Mouse (Mus musculus): ENCODE results near the gene Hmgcll1. TPM values are rescaled to one million over a fixed set of nuclear protein-coding genes. Genes with fewer than 3 reads are reported as not detected.

Hmgcll1 gene
- not detected in 3 replicates for total RNA-seq (2017)

- ATAC-seq (replicated peaks; ENCODE audit: insufficient number of reproducible peaks, low FRiP score, low TSS enrichment, poor library complexity, severe bottlenecking) = no peak
Measured at GRCm38 (mm10) chr9:76014631-76015531, at the start of gene Hmgcll1. Gene Hmgcll1 (plus strand): TSS chr9:76014855.

GRCm38 (mm10) chr9:75980097-75980496, 34.6 kb upstream of the Hmgcll1 start:
- no peak for ATAC-seq (replicated peaks; ENCODE audit: insufficient number of reproducible peaks, low FRiP score, low TSS enrichment, poor library complexity, severe bottlenecking)

DNA sequence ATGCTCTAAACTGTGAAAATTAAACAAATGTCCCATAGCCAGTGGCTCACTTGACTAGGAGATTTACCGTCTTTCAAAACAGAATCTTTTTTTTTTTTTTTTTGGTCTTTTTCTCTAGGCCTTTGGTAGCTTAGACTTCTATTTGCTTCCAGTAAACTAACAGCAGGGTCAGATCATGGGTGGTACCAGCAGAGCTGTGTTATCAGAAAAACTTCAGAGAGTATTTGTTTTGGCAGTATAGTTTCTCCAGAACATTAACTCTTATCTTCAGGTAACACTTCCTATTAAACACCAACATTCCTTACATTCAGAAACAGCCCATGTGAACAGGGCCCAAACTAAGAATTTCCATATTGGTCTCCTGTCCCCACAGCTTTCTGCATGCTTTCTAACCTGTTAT, 33.5 kb upstream of the Hmgcll1 start:
- no peak for ATAC-seq (replicated peaks; ENCODE audit: insufficient number of reproducible peaks, low FRiP score, low TSS enrichment, poor library complexity, severe bottlenecking)

DNA sequence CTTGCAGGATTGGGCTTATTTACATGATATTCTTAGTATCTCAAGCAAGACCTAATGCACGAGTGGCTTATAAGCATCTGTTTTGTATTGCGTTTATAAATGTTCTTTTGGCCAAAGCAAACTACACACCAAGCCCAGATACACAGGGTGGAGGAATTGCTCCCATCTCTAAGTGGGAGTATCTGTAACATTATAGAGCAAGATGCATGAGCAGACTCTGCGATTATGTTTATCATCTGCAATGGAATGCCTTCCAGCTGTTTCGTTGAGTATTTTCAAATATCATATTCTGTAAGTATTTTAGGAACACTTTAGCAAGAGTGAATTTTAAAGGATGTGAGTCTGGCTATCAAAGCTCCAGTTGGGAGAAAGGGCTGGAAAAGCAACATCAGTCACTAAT, 25.2 kb upstream of the Hmgcll1 start:
- ATAC-seq (replicated peaks; ENCODE audit: insufficient number of reproducible peaks, low FRiP score, low TSS enrichment, poor library complexity, severe bottlenecking) = no peak

DNA sequence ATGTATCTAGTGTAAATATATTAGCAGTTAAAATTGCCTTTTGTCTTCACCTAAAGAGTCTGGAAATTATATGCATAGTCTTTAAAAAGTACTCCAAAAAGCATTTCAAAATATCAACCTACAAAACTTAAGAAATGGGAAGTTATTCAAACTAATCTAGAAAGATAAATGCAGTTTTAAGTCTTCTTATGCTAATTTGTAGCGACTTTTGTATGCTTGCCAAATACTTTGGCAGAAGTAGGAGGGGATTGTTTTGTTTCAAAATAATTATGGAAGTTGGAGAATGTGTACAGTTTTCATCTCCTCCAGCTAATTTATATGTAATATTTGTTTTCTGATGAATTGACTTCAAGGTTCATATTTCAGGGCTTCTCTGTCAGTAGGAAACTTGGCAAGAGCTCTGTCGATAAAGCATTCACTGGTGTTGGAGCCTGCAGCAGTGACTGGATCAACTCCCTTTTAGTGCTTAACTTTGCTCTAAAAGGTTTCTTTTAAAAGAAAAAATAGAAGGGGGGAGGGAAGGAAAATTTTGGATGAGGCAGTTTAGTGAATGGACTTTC, 15.8 kb upstream of the Hmgcll1 start:
- no peak for ATAC-seq (replicated peaks; ENCODE audit: insufficient number of reproducible peaks, low FRiP score, low TSS enrichment, poor library complexity, severe bottlenecking)

DNA sequence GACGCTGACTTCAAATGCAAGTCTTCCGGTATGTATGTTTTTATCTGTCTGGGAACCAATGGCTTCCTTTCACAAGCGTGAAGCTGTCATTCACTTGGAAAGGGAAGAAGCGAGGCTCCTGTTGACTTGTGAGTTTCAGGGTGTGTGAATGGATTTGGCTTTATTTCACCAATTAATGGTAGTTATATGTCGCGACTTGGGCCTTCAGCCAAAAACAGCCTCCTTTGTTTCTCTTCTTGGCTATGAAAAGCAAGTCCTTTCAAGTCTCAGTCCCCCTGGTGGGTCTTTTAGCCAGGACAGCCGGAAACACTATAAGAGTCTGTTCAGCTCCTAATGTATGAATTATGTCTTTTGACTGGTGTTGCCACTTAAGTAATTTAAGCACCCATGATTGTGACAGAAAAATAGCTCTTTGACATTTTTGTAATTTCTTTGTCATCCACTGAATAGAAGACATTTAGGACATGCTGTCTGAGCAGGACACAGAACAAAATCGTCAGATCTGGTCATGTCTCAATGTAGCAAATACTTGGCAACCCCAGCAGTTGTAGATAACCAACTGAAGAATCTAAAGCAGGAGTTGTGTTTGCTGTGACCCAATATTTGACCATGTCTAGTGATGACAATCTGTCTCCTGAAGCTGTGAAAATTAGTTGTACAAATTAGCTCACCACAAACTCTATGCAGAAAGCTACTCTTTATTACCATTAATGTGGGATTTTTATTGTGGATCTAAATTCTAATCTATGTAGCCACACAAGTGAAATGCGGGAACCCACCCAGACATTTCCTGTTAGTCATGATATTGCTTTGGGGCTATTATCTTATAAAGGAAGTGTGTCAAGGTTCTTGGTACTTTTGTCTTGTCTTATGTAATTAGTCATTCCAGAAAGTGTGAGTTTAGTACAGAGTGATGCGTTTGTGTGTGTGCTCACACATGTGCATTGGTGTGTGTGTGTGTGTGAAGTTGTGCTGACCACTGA, 13.5 kb upstream of the Hmgcll1 start:
- ATAC-seq (replicated peaks; ENCODE audit: insufficient number of reproducible peaks, low FRiP score, low TSS enrichment, poor library complexity, severe bottlenecking) = no peak

GRCm38 (mm10) chr9:76003066-76003465, 11.6 kb upstream of the Hmgcll1 start:
- ATAC-seq (replicated peaks; ENCODE audit: insufficient number of reproducible peaks, low FRiP score, low TSS enrichment, poor library complexity, severe bottlenecking) = no peak

- ATAC-seq (replicated peaks; ENCODE audit: insufficient number of reproducible peaks, low FRiP score, low TSS enrichment, poor library complexity, severe bottlenecking) = no peak
Measured at GRCm38 (mm10) chr9:76003637-76004036, 11.0 kb upstream of the Hmgcll1 start.

- ATAC-seq (replicated peaks; ENCODE audit: insufficient number of reproducible peaks, low FRiP score, low TSS enrichment, poor library complexity, severe bottlenecking) = no peak
Measured at GRCm38 (mm10) chr9:76007342-76007970, 7.2 kb upstream of the Hmgcll1 start.

- no peak for ATAC-seq (replicated peaks; ENCODE audit: insufficient number of reproducible peaks, low FRiP score, low TSS enrichment, poor library complexity, severe bottlenecking)
Measured at GRCm38 (mm10) chr9:76013789-76014188, 866 bp upstream of the Hmgcll1 start.

DNA sequence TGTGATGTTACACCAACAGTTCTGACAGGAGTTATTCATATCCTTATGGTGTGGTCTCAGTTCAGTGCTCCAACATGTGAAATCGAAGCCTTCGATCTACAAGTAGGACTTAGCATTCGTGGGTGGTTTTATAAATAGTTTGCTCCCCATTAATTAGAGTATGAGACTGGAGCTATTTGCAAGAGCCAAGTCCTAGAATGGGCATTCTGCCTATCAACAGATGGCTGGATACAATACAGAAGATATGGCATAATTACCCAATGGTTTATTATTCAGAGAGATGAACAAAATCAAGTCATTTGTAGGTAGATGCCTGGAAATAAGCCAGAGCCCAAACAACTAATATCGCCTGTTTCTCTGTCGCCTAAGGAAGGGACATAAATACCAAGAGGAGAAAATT, 1.3 kb downstream of the Hmgcll1 start:
- no peak for ATAC-seq (replicated peaks; ENCODE audit: insufficient number of reproducible peaks, low FRiP score, low TSS enrichment, poor library complexity, severe bottlenecking)

DNA sequence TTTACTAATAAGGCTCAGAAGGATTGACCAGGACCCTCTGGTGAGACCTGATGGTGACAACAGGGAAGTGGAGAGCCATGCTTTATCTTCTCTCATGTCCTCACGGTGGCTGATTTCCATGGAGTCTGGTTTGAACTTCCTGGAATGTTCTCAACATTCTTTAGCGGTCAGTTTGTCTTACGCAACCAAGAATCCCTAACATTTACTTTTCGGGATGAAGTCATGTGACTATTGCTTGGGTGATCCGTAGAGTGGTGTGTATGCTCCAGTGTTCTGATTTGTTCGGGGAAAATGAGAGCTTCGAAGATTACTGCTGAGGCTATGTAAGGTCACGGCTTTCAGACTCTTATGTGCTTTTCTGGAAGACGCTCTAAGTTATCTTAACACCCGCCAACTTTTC, 1.9 kb downstream of the Hmgcll1 start:
- no peak for ATAC-seq (replicated peaks; ENCODE audit: insufficient number of reproducible peaks, low FRiP score, low TSS enrichment, poor library complexity, severe bottlenecking)

- ATAC-seq (replicated peaks; ENCODE audit: insufficient number of reproducible peaks, low FRiP score, low TSS enrichment, poor library complexity, severe bottlenecking) = no peak
Measured at GRCm38 (mm10) chr9:76023551-76023973, 8.9 kb downstream of the Hmgcll1 start.

- ATAC-seq (replicated peaks; ENCODE audit: insufficient number of reproducible peaks, low FRiP score, low TSS enrichment, poor library complexity, severe bottlenecking) = no peak
Measured at GRCm38 (mm10) chr9:76024277-76025246, 9.9 kb downstream of the Hmgcll1 start.

DNA sequence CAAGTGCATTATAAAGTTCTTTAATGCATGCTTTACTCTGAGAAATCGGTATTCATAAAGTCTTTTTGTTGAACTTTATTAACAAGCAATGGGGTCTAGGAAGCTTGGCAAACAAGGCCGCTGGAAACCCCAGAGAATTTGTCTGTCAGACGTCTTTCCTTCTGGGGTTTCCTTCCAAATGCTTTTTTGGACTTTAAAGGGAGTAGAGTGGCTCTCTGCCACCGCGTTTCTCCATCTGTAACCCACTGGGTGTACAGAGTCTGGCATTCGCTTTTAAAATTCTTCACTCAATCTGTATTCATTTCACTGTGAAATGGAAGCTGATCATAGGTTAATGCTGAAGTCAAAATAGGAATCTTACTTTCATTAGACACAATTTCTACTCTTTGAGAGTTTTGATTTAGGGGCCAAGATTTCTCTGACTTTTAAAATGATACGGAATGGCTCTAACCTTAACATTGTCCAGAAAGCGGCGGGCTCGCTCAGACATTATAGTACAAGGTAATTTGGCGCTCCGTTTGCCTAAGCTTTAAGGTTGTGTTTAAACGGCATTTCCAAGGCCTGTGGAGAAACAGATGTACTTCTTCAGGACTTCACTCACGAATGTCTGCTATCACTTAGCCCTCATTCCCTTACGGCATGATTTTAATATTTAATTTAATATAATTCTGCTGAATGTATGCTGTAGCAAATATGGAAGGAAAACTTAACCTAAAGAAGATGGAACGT, 15.0 kb downstream of the Hmgcll1 start:
- ATAC-seq (replicated peaks; ENCODE audit: insufficient number of reproducible peaks, low FRiP score, low TSS enrichment, poor library complexity, severe bottlenecking) = no peak

- no peak for ATAC-seq (replicated peaks; ENCODE audit: insufficient number of reproducible peaks, low FRiP score, low TSS enrichment, poor library complexity, severe bottlenecking)
Measured at GRCm38 (mm10) chr9:76035058-76035457, 20.4 kb downstream of the Hmgcll1 start.
